Comparison of ENCODE assay signal across 20 mouse cellular contexts in the genomic region with DNA sequence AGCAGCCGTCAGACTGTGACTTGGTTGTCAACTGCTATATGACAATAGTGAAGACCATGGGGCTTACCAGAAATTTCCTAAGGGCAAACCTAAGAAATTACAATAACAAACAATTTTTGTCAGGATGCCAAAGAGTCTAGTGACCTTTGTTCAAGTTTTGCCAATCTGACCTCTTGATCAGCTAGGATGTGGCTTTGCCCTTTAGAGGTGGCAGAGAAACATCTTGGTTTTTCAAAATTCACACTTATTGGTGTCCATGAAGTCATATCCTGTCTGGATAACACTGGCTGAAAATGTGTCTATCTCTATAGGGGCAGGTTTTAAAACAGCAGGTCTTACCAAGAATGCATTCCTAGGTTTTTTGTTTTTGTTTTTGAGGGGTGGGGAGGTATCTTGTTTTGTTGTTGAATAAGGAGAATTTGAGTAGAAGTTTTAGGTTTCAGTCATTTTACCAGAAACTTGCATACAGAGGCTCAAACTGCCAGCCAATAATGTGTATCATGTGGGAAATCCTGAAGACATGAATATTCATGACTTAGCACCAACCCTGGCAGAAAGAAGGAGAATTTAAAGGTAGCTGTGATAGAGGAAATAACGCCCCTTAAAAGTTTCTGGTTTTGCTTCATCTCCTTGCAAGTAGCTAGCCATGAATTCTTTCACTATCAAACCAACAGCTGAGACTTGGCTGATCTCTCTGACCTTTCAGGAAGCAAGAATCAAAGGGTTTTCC.
"Had no signal": no experiment of that assay in that cellular context is flagged by ENCODE, and none has a peak within 500 bp of the region (broad histone marks: within the 10 kb centered on the region; RNA-seq: fewer than 3 reads in every experiment).

No protein-coding gene starts in this region.

- H3K9ac ChIP-seq: intestine, embryonic 15.5 days; limb, embryonic 13.5 days; liver, embryonic 14.5 days; liver, postnatal 0 days; lung, embryonic 14.5 days; midbrain, embryonic 12.5 days; midbrain, embryonic 15.5 days; stomach, embryonic 15.5 days had no signal

- H3K27ac ChIP-seq: intestine, embryonic 15.5 days; limb, embryonic 10.5 days; limb, embryonic 13.5 days; liver, embryonic 14.5 days; macrophage; midbrain, embryonic 12.5 days; midbrain, embryonic 15.5 days; stomach, embryonic 15.5 days had no signal

- H3K4me1 ChIP-seq: intestine, embryonic 15.5 days; midbrain, embryonic 12.5 days; midbrain, embryonic 15.5 days; stomach, embryonic 15.5 days had no signal

- H3K27me3 ChIP-seq: intestine, embryonic 15.5 days; limb, embryonic 13.5 days; midbrain, embryonic 12.5 days; midbrain, embryonic 15.5 days; stomach, embryonic 15.5 days had no signal

- ATAC-seq: intestine, embryonic 15.5 days; liver, postnatal 0 days; lung, postnatal 0 days; midbrain, embryonic 15.5 days had no signal

- H3K36me3 ChIP-seq: intestine, embryonic 15.5 days; limb, embryonic 10.5 days; limb, embryonic 13.5 days; midbrain, embryonic 12.5 days; midbrain, embryonic 15.5 days; stomach, embryonic 15.5 days had no signal

- H3K4me3 ChIP-seq: intestine, embryonic 15.5 days; limb, embryonic 10.5 days; limb, embryonic 13.5 days; midbrain, embryonic 12.5 days; midbrain, embryonic 15.5 days; myocyte; stomach, embryonic 15.5 days had no signal

- H3K9me3 ChIP-seq: intestine, embryonic 15.5 days; limb, embryonic 10.5 days; limb, embryonic 13.5 days; midbrain, embryonic 12.5 days; midbrain, embryonic 15.5 days; stomach, embryonic 15.5 days had no signal

- DNase-seq: kidney, adult 11 months; kidney, postnatal 25 days; liver; liver, postnatal 0 days; lung, embryonic 14.5 days; right cerebral cortex, adult 18-20 months; right cerebral cortex, postnatal 25 days; spleen, adult 18-20 months; thymus, adult 18-20 months; thymus, postnatal 36 days had no signal

- H3K4me2 ChIP-seq: intestine, embryonic 15.5 days; limb, embryonic 13.5 days; lung, embryonic 14.5 days; midbrain, embryonic 12.5 days; midbrain, embryonic 15.5 days; stomach, embryonic 15.5 days had no signal
